Mouse (Mus musculus) CH12.LX (cell line): Measurements from ENCODE around the gene Rabgap1l. TPM values are rescaled to one million over a fixed set of nuclear protein-coding genes. Genes with fewer than 3 reads are reported as not detected.

Experiments used
- DNase-seq: peaks from one replicate; pipeline ENCODE4 v3.0.0-alpha.2; 2013; ENCODE audit errors: extremely low read depth
- H3K27ac ChIP-seq: 2 replicates; pipeline ENCODE4 v1.5.1; 2012; ENCODE audit warnings: low read depth, mild to moderate bottlenecking, control low read depth, moderate library complexity; ENCODE audit not compliant: insufficient read depth
- H3K27me3 ChIP-seq: replicated peaks from 2 replicates; pipeline ENCODE3; 2012; ENCODE audit warnings: inconsistent platforms
- H3K36me3 ChIP-seq, 2 experiments: replicated peaks in 1 of 2; 2 replicates each; pipeline versions ENCODE3 to v1.6.1; 2012; ENCODE audit warnings: inconsistent platforms in 1 of 2, low read length in 1 of 2, mild to moderate bottlenecking in 1 of 2, mixed read lengths in 1 of 2, moderate library complexity in 1 of 2; ENCODE audit not compliant: control insufficient read depth in 1 of 2, insufficient read depth in 1 of 2
- H3K4me1 ChIP-seq, 2 experiments: 2 replicates each; pipeline ENCODE4 v1.6.1; 2012; ENCODE audit warnings: inconsistent platforms in 1 of 2, moderate library complexity in 1 of 2; ENCODE audit not compliant: insufficient read depth in 2 of 2, control insufficient read depth in 1 of 2
- H3K4me2 ChIP-seq: 2 replicates; pipeline ENCODE4 v1.6.1; 2012; ENCODE audit warnings: low read depth, mild to moderate bottlenecking, control low read depth; ENCODE audit not compliant: poor library complexity, insufficient read depth, severe bottlenecking
- H3K4me3 ChIP-seq, 3 experiments: fragments of 150-350 bp in 1 of 3; sonication (generic) in 1 of 3; replicated peaks in 1 of 3; 2 replicates each; pipeline versions ENCODE3 to v1.5.1; 2011 to 2012; ENCODE audit warnings: low read depth in 2 of 3, low read length in 2 of 3, mild to moderate bottlenecking in 2 of 3, moderate library complexity in 2 of 3, control low read depth in 1 of 3, improper control_type of control experiment in 1 of 3, inconsistent platforms in 1 of 3, mixed read lengths in 1 of 3; ENCODE audit not compliant: poor library complexity in 1 of 3
- H3K79me2 ChIP-seq: replicated peaks from 2 replicates; pipeline ENCODE4 v1.6.1; 2012; ENCODE audit warnings: mild to moderate bottlenecking, moderate library complexity; ENCODE audit not compliant: control insufficient read depth, poor library complexity, insufficient read depth, severe bottlenecking; ENCODE audit errors: extremely low read depth
- H3K9ac ChIP-seq: 2 replicates; pipeline ENCODE4 v1.6.1; 2012; ENCODE audit warnings: low read depth, mild to moderate bottlenecking, control low read depth, moderate library complexity; ENCODE audit not compliant: insufficient read depth
- H3K9me3 ChIP-seq: replicated peaks from 2 replicates; pipeline ENCODE3; 2012; ENCODE audit warnings: low read length, inconsistent platforms, mixed read lengths
- BHLHE40 ChIP-seq: IDR thresholded peaks from 2 replicates; pipeline ENCODE4 v1.6.1; 2011; ENCODE audit warnings: mild to moderate bottlenecking, low read depth, low read length, improper control_type of control experiment
- CHD1 ChIP-seq: IDR thresholded peaks from 2 replicates; pipeline ENCODE4 v1.6.1; 2012; ENCODE audit warnings: low read depth, low read length, improper control_type of control experiment, inconsistent platforms
- CTCF ChIP-seq, 2 experiments: IDR thresholded peaks in 1 of 2; conservative IDR thresholded peaks in 1 of 2; 2 replicates each; pipeline ENCODE4 v1.5.1; 2011 to 2012; ENCODE audit warnings: low read depth in 2 of 2, low read length in 2 of 2, improper control_type of control experiment in 1 of 2, inconsistent platforms in 1 of 2, mild to moderate bottlenecking in 1 of 2, moderate library complexity in 1 of 2
- E2F4 ChIP-seq: IDR thresholded peaks from 2 replicates; pipeline ENCODE4 v1.6.1; 2011; ENCODE audit warnings: low read depth, low read length, improper control_type of control experiment; ENCODE audit not compliant: insufficient replicate concordance
- ELF1 ChIP-seq: IDR thresholded peaks from 2 replicates; pipeline ENCODE4 v1.6.1; 2014; ENCODE audit warnings: low read depth, mild to moderate bottlenecking, inconsistent platforms, low read length, improper control_type of control experiment
- IRF4 ChIP-seq: IDR thresholded peaks from 2 replicates; pipeline ENCODE4 v1.6.1; 2014; ENCODE audit warnings: low read depth, mild to moderate bottlenecking, inconsistent platforms, low read length, improper control_type of control experiment
- JUN ChIP-seq: IDR thresholded peaks from 2 replicates; pipeline ENCODE4 v1.6.1; 2011; ENCODE audit warnings: low read depth, mild to moderate bottlenecking, low read length, improper control_type of control experiment, moderate library complexity; ENCODE audit not compliant: insufficient read depth
- JUND ChIP-seq: conservative IDR thresholded peaks from 2 replicates; pipeline ENCODE4 v1.6.1; 2011; ENCODE audit warnings: low read depth, low read length, improper control_type of control experiment
- MAFK ChIP-seq: IDR thresholded peaks from 2 replicates; pipeline ENCODE4 v1.6.1; 2011; ENCODE audit warnings: low read length, improper control_type of control experiment; ENCODE audit not compliant: insufficient replicate concordance
- MAX ChIP-seq: IDR thresholded peaks from 2 replicates; pipeline ENCODE4 v1.6.1; 2011; ENCODE audit warnings: low read length, improper control_type of control experiment
- MAZ ChIP-seq: IDR thresholded peaks from 2 replicates; pipeline ENCODE4 v1.6.1; 2012; ENCODE audit warnings: low read depth, mild to moderate bottlenecking, inconsistent platforms, low read length, improper control_type of control experiment, moderate library complexity
- MEF2A ChIP-seq: IDR thresholded peaks from 2 replicates; pipeline ENCODE4 v1.6.1; 2014; ENCODE audit warnings: low read depth, mild to moderate bottlenecking, inconsistent platforms, low read length, improper control_type of control experiment, borderline replicate concordance
- MXI1 ChIP-seq: IDR thresholded peaks from 2 replicates; pipeline ENCODE4 v1.6.1; 2011; ENCODE audit warnings: mild to moderate bottlenecking, low read depth, low read length, improper control_type of control experiment
- MYC ChIP-seq: IDR thresholded peaks from 2 replicates; pipeline ENCODE4 v1.6.1; 2011; ENCODE audit warnings: low read depth, mild to moderate bottlenecking, improper control_type of control experiment, low read length
- NRF1 ChIP-seq: IDR thresholded peaks from 2 replicates; pipeline ENCODE4 v1.6.1; 2014; ENCODE audit warnings: low read depth, mild to moderate bottlenecking, inconsistent platforms, low read length, improper control_type of control experiment, moderate library complexity
- PAX5 ChIP-seq: IDR thresholded peaks from 2 replicates; pipeline ENCODE4 v1.6.1; 2012; ENCODE audit warnings: low read length, inconsistent platforms, mixed read lengths
- POLR2A ChIP-seq: IDR thresholded peaks from 2 replicates; pipeline ENCODE4 v1.6.1; 2011; ENCODE audit warnings: low read depth, mild to moderate bottlenecking, improper control_type of control experiment, low read length
- RAD21 ChIP-seq: IDR thresholded peaks from 2 replicates; pipeline ENCODE4 v1.6.1; 2011; ENCODE audit warnings: low read depth, mild to moderate bottlenecking, low read length, improper control_type of control experiment, moderate library complexity
- RCOR1 ChIP-seq: conservative IDR thresholded peaks from 2 replicates; pipeline ENCODE4 v1.6.1; 2012; ENCODE audit warnings: low read depth, mild to moderate bottlenecking, inconsistent platforms, low read length, improper control_type of control experiment
- SIN3A ChIP-seq: IDR thresholded peaks from 2 replicates; pipeline ENCODE4 v1.6.1; 2012; ENCODE audit warnings: low read length, improper control_type of control experiment, inconsistent platforms
- SMC3 ChIP-seq: IDR thresholded peaks from 2 replicates; pipeline ENCODE4 v1.6.1; 2011; ENCODE audit warnings: low read depth, low read length, improper control_type of control experiment
- TBP ChIP-seq: conservative IDR thresholded peaks from 2 replicates; pipeline ENCODE4 v1.6.1; 2011; ENCODE audit warnings: low read depth, low read length, improper control_type of control experiment
- TCF12 ChIP-seq: IDR thresholded peaks from 2 replicates; pipeline ENCODE4 v1.6.1; 2014; ENCODE audit warnings: low read depth, mild to moderate bottlenecking, inconsistent platforms, low read length, improper control_type of control experiment
- UBTF ChIP-seq: IDR thresholded peaks from 2 replicates; pipeline ENCODE4 v1.6.1; 2012; ENCODE audit warnings: low read depth, mild to moderate bottlenecking, inconsistent platforms, low read length, improper control_type of control experiment, moderate library complexity
- USF1 ChIP-seq: IDR thresholded peaks from 2 replicates; pipeline ENCODE4 v1.6.1; 2014; ENCODE audit warnings: low read depth, mild to moderate bottlenecking, inconsistent platforms, low read length, improper control_type of control experiment
- USF2 ChIP-seq: conservative IDR thresholded peaks from 2 replicates; pipeline ENCODE4 v1.6.1; 2011; ENCODE audit warnings: low read depth, low read length, improper control_type of control experiment
- ZC3H11A ChIP-seq: IDR thresholded peaks from 2 replicates; pipeline ENCODE4 v1.6.1; 2012; ENCODE audit warnings: low read depth, mild to moderate bottlenecking, inconsistent platforms, low read length, improper control_type of control experiment
- ZNF384 ChIP-seq: IDR thresholded peaks from 2 replicates; pipeline ENCODE4 v1.6.1; 2012; ENCODE audit warnings: low read depth, low read length, improper control_type of control experiment, inconsistent platforms
- dilution Hi-C: fragments of 300-500 bp; cut with MboI; formaldehyde crosslinking; loops from 2 replicates; pipeline ENCODE4 v1.14.3; 2020; ENCODE audit warnings: low sequenced_read_pairs; ENCODE audit not compliant: extremely low pct_unique_long_range_greater_than_20kb, extremely low pct_ligation_motif_present
- in situ Hi-C: fragments of 300-500 bp; cut with MboI; formaldehyde crosslinking; loops from 3 replicates; pipeline ENCODE4 v1.14.3; 2019; ENCODE audit warnings: low sequenced_read_pairs, low pct_ligation_motif_present, low pct_unique_long_range_greater_than_20kb, mixed read lengths
- polyA plus RNA-seq: library from polyadenylated mRNA; unstranded; fragments of >175 nt; gene quantifications from 2 replicates; pipeline ENCODE4 v1.2.1, GENCODE M21; 2012; ENCODE audit warnings: low read depth; ENCODE audit not compliant: insufficient read length
- total RNA-seq, 2 experiments: library from RNA; depleted of rRNA; stranded (reverse); fragments of 300-350 nt in 1 of 2; fragments of >200 nt in 1 of 2; gene quantifications; 2 replicates each; pipeline ENCODE4 v1.2.3; 2012 to 2014

Rabgap1l gene
- total and polyA plus RNA-seq, 3 experiments, result 84.0 to 109 (median 85.6) TPM

DNA sequence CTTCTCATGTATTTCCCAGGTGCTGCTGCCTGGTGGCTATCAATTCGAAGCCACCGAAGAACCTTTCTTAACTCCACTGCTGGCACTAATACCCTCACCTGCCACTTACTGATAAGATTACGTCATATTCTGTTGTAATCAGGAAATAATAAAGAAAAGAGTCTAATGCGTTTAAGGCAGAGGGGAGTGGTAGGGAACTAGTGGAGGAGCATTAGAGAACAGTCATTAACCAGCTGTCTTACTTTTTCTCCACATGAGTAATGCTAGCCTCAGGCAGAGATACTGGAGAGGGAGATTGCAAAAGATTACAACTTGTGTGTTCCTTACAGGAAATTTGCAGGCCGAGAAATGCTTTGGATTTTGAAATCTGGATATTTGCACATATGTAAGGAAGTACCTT is 530.0 kb downstream of the Rabgap1l start:
- in situ Hi-C loops, result no loop called here
- dilution Hi-C loops, result no loop called here
- peaks cover 0 to 2% of the 10 kb centered on the region in 2 experiments; a peak in 1 of 4 replicates for H3K4me1 ChIP-seq

DNA sequence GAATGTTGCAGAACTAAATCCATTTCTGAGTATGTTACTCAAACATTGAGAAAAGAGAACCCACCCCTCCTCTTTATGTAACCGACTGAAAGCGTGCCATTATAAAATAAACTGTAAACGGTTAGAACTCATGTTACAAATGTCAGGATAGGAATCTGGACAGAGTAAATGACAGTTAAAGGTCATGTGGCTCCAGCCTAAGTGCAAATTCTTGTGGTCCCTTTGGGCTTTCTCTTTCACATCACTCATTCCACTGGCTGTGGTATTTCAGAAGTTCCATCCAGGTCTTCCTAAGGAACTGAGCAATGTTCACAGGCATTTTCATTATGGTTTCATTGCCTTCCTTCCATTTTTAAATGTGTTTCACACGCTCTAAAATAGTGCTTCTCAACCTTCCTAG is 530.6 kb downstream of the Rabgap1l start:
- no peaks in the 10 kb centered on the region for H3K27me3 ChIP-seq
- no peak overlapping the region for H3K4me2 ChIP-seq
- no peaks in the 10 kb centered on the region for H3K79me2 ChIP-seq
- peaks cover 0 to 11% of the 10 kb centered on the region in 2 experiments for H3K36me3 ChIP-seq
- H3K9me3 ChIP-seq, result no peaks in the 10 kb centered on the region
- H3K4me1 ChIP-seq, result no peaks in the 10 kb centered on the region; a peak in 1 of 4 replicates
- no peak overlapping the region for H3K9ac ChIP-seq
- dilution Hi-C loops (no loop called here), in situ Hi-C loops (no loop called here)
- no peak for DNase-seq
- TF ChIP-seq PAX5 (no peak), NRF1 (no peak), JUND (no peak), JUN (no peak), SIN3A (no peak), USF1 (no peak), POLR2A (no peak), IRF4 (no peak), SMC3 (no peak), MEF2A (no peak), TCF12 (no peak), MAZ (no peak), MXI1 (no peak), CTCF (conservative IDR thresholded peaks at IDR 0.05 in 1 of 2, IDR thresholded peaks at IDR 0.05 in 1 of 2; ENCODE audit: low read depth in 2 of 2, low read length in 2 of 2) (no peak), BHLHE40 (no peak), USF2 (no peak), MYC (no peak), CHD1 (no peak)
- no peak overlapping the region for H3K27ac ChIP-seq
- no peak overlapping the region for H3K4me3 ChIP-seq

More for the DNA sequence above, 530.0 kb downstream of the Rabgap1l start:
- H3K4me3 ChIP-seq, result no peak overlapping the region
- no peaks in the 10 kb centered on the region for H3K79me2 ChIP-seq
- DNase-seq, result no peak
- no peak overlapping the region for H3K9ac ChIP-seq
- TF ChIP-seq JUN (no peak), NRF1 (no peak), RCOR1 (no peak), E2F4 (no peak), ZC3H11A (no peak), RAD21 (no peak), TBP (no peak), MEF2A (no peak), MAX (no peak), MAFK (no peak), ZNF384 (no peak), UBTF (no peak), PAX5 (no peak), ELF1 (no peak), POLR2A (no peak), USF1 (no peak)
- H3K27ac ChIP-seq, result no peak overlapping the region
- H3K36me3 ChIP-seq, result peaks cover 0 to 11% of the 10 kb centered on the region in 2 experiments
- no peaks in the 10 kb centered on the region for H3K9me3 ChIP-seq
- H3K4me2 ChIP-seq, result no peak overlapping the region
- H3K27me3 ChIP-seq, result no peaks in the 10 kb centered on the region
